In the genomic region with DNA sequence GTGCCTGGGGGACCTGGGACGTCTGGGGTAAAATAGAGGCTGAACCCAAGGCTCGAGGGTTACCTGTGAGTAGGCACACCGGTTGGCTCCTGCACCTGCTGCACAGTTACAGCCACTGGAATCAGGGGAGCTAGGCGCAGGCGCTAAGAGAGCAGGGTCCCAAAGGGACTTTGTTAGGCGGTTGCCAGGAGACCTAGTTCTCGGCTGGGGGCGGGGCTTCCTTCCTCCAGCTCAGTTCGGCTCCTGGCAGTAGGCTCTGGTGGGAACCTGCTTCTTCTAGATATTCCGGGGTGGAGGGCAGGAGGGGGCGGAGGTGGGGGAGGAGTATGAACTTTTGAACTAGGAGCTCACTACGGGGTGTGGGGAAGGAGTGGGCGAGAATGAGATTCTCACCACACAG, we compare ENCODE assay signal across 9 mouse cellular contexts. TPM values are rescaled to one million over a fixed set of nuclear protein-coding genes. Genes with fewer than 3 reads are reported as not detected.
DNase-seq lines count a peak whose midpoint lies in the region; ATAC-seq lines count a peak whose summit lies in the region.
"Had no signal": no experiment of that assay in that cellular context is flagged by ENCODE, and none has a peak within 500 bp of the region (broad histone marks: within the 10 kb centered on the region; RNA-seq: fewer than 3 reads in every experiment).

No protein-coding gene starts in this region.

- no peaks in the 10 kb centered on the region for H3K36me3 ChIP-seq in forebrain, embryonic 16.5 days (ENCODE audit: control insufficient read depth, insufficient read depth)
- no peaks in the 10 kb centered on the region for H3K36me3 ChIP-seq in lung, embryonic 15.5 days

- no peak overlapping the region for H3K27ac ChIP-seq in forebrain, embryonic 16.5 days (ENCODE audit: low read length)
- no peak overlapping the region for H3K27ac ChIP-seq in lung, embryonic 15.5 days

- H3K27me3 ChIP-seq in forebrain, embryonic 16.5 days (replicated peaks; ENCODE audit: control insufficient read depth, insufficient read depth, low read length), result no peaks in the 10 kb centered on the region
- H3K27me3 ChIP-seq in lung, embryonic 15.5 days, result no peaks in the 10 kb centered on the region

- H3K4me3 ChIP-seq in forebrain, embryonic 16.5 days (replicated peaks; ENCODE audit: low read length), result no peak overlapping the region
- H3K4me3 ChIP-seq in lung, embryonic 15.5 days, result no peak overlapping the region

- DNase-seq in CD4-positive helper T cell, adult 2 months (ENCODE audit: low read depth, low spot score), result peak; percentile 62
- peak; percentile 96 for DNase-seq in ES-CJ7 (ENCODE audit: low read depth, low spot score)
- peak; percentile 55 for DNase-seq in induced T-regulatory cell, adult 2 months (ENCODE audit: low read depth)
- DNase-seq in right cerebral cortex, adult 18-20 months, result peak; percentile 63
- no peak for DNase-seq in gastrocnemius, postnatal 25 days
- no peak for DNase-seq in cerebellum, adult 9-11 months

- no peak overlapping the region for H3K4me2 ChIP-seq in forebrain, embryonic 16.5 days (ENCODE audit: low read length)
- no peak overlapping the region for H3K4me2 ChIP-seq in lung, embryonic 15.5 days

- peak; percentile 87 for ATAC-seq in forebrain, embryonic 16.5 days
- peak; percentile 59; the same call in 1 of the 2 replicates for ATAC-seq in lung, embryonic 15.5 days (ENCODE audit: borderline replicate concordance, extremely low read depth, low FRiP score, low TSS enrichment)

- H3K4me1 ChIP-seq in forebrain, embryonic 16.5 days (replicated peaks; ENCODE audit: control insufficient read depth, insufficient read depth, low read length), result peaks cover 4% of the 10 kb centered on the region; the same call in 1 of the 2 replicates
- no peaks in the 10 kb centered on the region for H3K4me1 ChIP-seq in lung, embryonic 15.5 days

- 5% methylated on average over 13 of the region's 13 CpGs for WGBS in forebrain, embryonic 16.5 days
- 6% methylated on average over 13 of the region's 13 CpGs for WGBS in lung, embryonic 15.5 days

- no peaks in the 10 kb centered on the region for H3K9me3 ChIP-seq in forebrain, embryonic 16.5 days (ENCODE audit: control insufficient read depth, low read length)
- no peaks in the 10 kb centered on the region for H3K9me3 ChIP-seq in lung, embryonic 15.5 days

- H3K9ac ChIP-seq in forebrain, embryonic 16.5 days (replicated peaks; ENCODE audit: low read depth, low read length), result no peak overlapping the region
- no peak overlapping the region for H3K9ac ChIP-seq in lung, embryonic 15.5 days

RNA-seq across cellular contexts. Expression of gene Efcc1, which starts 8.0 kb away (rescaled TPM):
- polyA plus RNA-seq in forebrain, embryonic 16.5 days (2015; fragmentation: Nextera tagmentation; extraction: Ambion mirVana), result 1.8 and 2.3 TPM in 2 replicates
- polyA plus RNA-seq in lung, embryonic 15.5 days (2015; fragmentation: Nextera tagmentation; extraction: Ambion mirVana), result 5.4 and 6.0 TPM in 2 replicates
- 1 to 10 TPM; 1.0 to 1.2 TPM for total RNA-seq in gastrocnemius, postnatal 25 days (2021)

RNA-seq across cellular contexts. Expression of gene Aplf, which starts 50.6 kb away (rescaled TPM):
- 13.6 and 15.3 TPM in 2 replicates for polyA plus RNA-seq in forebrain, embryonic 16.5 days (2015; fragmentation: Nextera tagmentation; extraction: Ambion mirVana)
- 13.8 and 14.6 TPM in 2 replicates for polyA plus RNA-seq in lung, embryonic 15.5 days (2015; fragmentation: Nextera tagmentation; extraction: Ambion mirVana)
- total RNA-seq in gastrocnemius, postnatal 25 days (2021), result 1 to 10 TPM; 2.7 to 3.3 TPM

RNA-seq across cellular contexts. Expression of gene Gp9, which starts 55.2 kb away (rescaled TPM):
- polyA plus RNA-seq in forebrain, embryonic 16.5 days (2015; fragmentation: Nextera tagmentation; extraction: Ambion mirVana), result 0.24 and 0.39 TPM in 2 replicates
- polyA plus RNA-seq in lung, embryonic 15.5 days (2015; fragmentation: Nextera tagmentation; extraction: Ambion mirVana), result 3.9 and 4.7 TPM in 2 replicates
- not detected for total RNA-seq in gastrocnemius, postnatal 25 days (2021)
- polyA plus RNA-seq: liver, adult 2 months had no signal

Comparison
In these comparisons a context has a peak if more than half of its experiments do, and no peak if none do; other contexts are left out.
1. DNase-seq: peak in CD4-positive helper T cell, adult 2 months (single experiment), ES-CJ7 (single experiment), induced T-regulatory cell, adult 2 months (single experiment) and right cerebral cortex, adult 18-20 months (single experiment); none in gastrocnemius, postnatal 25 days (single experiment) and cerebellum, adult 9-11 months (single experiment).